In genomic region chr17:30746056-30747024, GRCm38 (mm10) we compare ENCODE assay signal across 9 mouse cellular contexts.
DNase-seq lines count a peak whose midpoint lies in the region; TF ChIP-seq lines count a peak whose summit lies in the region.
"Had no signal": no experiment of that assay in that cellular context is flagged by ENCODE, and none has a peak within 500 bp of the region (broad histone marks: within the 10 kb centered on the region; RNA-seq: fewer than 3 reads in every experiment).

No protein-coding gene starts in this region.

- H3K4me2 ChIP-seq in CH12.LX (ENCODE audit: insufficient read depth, low read depth, poor library complexity, severe bottlenecking), result no peak overlapping the region
- H3K4me2 ChIP-seq: limb, embryonic 15.5 days had no signal

- H3K9me3 ChIP-seq in CH12.LX (replicated peaks; ENCODE audit: low read length), result no peaks in the 10 kb centered on the region
- H3K9me3 ChIP-seq: limb, embryonic 15.5 days had no signal

- H3K27ac ChIP-seq in CH12.LX (ENCODE audit: insufficient read depth, low read depth), result no peak overlapping the region
- peak overlapping the region; percentile 64 for H3K27ac ChIP-seq in layer of hippocampus, adult 2 months
- H3K27ac ChIP-seq: limb, embryonic 15.5 days had no signal

- no peaks in the 10 kb centered on the region for H3K79me2 ChIP-seq in CH12.LX (replicated peaks; ENCODE audit: control insufficient read depth, extremely low read depth, insufficient read depth, poor library complexity, severe bottlenecking)

- TF ChIP-seq POLR2A in CH12.LX (IDR thresholded peaks at IDR 0.05; ENCODE audit: low read depth, low read length), result no peak

- TF ChIP-seq RAD21 in CH12.LX (IDR thresholded peaks at IDR 0.05; ENCODE audit: low read depth, low read length), result peak; percentile 74

- no peaks in the 10 kb centered on the region for H3K36me3 ChIP-seq in CH12.LX (replicated peaks in 1 of 2; ENCODE audit: control insufficient read depth in 1 of 2, insufficient read depth in 1 of 2, low read length in 1 of 2)
- H3K36me3 ChIP-seq: limb, embryonic 15.5 days had no signal

- peak; percentile 30 to 80 for DNase-seq in adrenal gland, adult (ENCODE audit: inconsistent age in 2 of 2, low spot score in 1 of 2)
- DNase-seq in adrenal gland, adult 8-10 months, result no peak
- peak; percentile 58 for DNase-seq in CH12.LX (ENCODE audit: extremely low read depth)
- peak; percentile 21 for DNase-seq in c-Kit-positive CD71-positive TER-119-positive erythroid progenitor cells, embryonic 14.5 days (ENCODE audit: low spot score)
- peak; percentile 49 to 91 for DNase-seq in frontal cortex, adult 2 months (ENCODE audit: extremely low spot score in 1 of 2, low spot score in 1 of 2)
- peak; percentile 77 to 92 for DNase-seq in layer of hippocampus, adult 2 months (ENCODE audit: low spot score in 2 of 2)
- DNase-seq in lung, postnatal 4 days, result peak; percentile 53 to 69
- DNase-seq in right cerebral cortex, adult 2 months (ENCODE audit: low spot score in 2 of 2), result peak; percentile 82 to 86

- in situ Hi-C loops in CH12.LX (cut with MboI; ENCODE audit: low pct_ligation_motif_present, low pct_unique_long_range_greater_than_20kb, low sequenced_read_pairs), result loop anchor here (10.0 kb wide), 1 partner anchor 272 kb away; no protein-coding TSS in a partner anchor

- peaks cover 23% of the 10 kb centered on the region for H3K27me3 ChIP-seq in CH12.LX (replicated peaks)

- TF ChIP-seq EP300 in CH12.LX (IDR thresholded peaks at IDR 0.05; ENCODE audit: low read length), result no peak

- dilution Hi-C loops in CH12.LX (cut with MboI; ENCODE audit: extremely low pct_ligation_motif_present, extremely low pct_unique_long_range_greater_than_20kb, low sequenced_read_pairs), result no loop called here

- no peaks in the 10 kb centered on the region for H3K4me1 ChIP-seq in CH12.LX (ENCODE audit: control insufficient read depth in 1 of 2, insufficient read depth in 2 of 2)
- H3K4me1 ChIP-seq: limb, embryonic 15.5 days had no signal

- H3K9ac ChIP-seq in CH12.LX (ENCODE audit: insufficient read depth, low read depth), result no peak overlapping the region

- TF ChIP-seq CTCF in CH12.LX (conservative IDR thresholded peaks at IDR 0.05 in 1 of 2, IDR thresholded peaks at IDR 0.05 in 1 of 2; ENCODE audit: low read depth in 2 of 2, low read length in 2 of 2), result peak; percentile 80 to 87
- TF ChIP-seq CTCF in layer of hippocampus, adult 2 months (conservative IDR thresholded peaks at IDR 0.05), result peak; percentile 99; the same call in 1 of the 2 replicates

- H3K4me3 ChIP-seq in CH12.LX (replicated peaks in 1 of 3; ENCODE audit: low read depth in 2 of 3, low read length in 2 of 3, poor library complexity in 1 of 3), result no peak overlapping the region
- no peak overlapping the region for H3K4me3 ChIP-seq in layer of hippocampus, adult 2 months
- H3K4me3 ChIP-seq: limb, embryonic 15.5 days had no signal

TF ChIP-seq in CH12.LX, 34 proteins besides CTCF, POLR2A, EP300 and RAD21:
- TF ChIP-seq MAFK (IDR thresholded peaks at IDR 0.05; ENCODE audit: insufficient replicate concordance, low read length), result no peak
- no peak for TF ChIP-seq JUN (IDR thresholded peaks at IDR 0.05; ENCODE audit: insufficient read depth, low read depth, low read length)
- no peak for TF ChIP-seq ZMIZ1 (IDR thresholded peaks at IDR 0.05; ENCODE audit: low read depth, low read length)
- TF ChIP-seq POLR2AphosphoS2 (IDR thresholded peaks at IDR 0.05; ENCODE audit: low read depth, low read length), result no peak
- TF ChIP-seq PAX5 (IDR thresholded peaks at IDR 0.05; ENCODE audit: low read length), result no peak
- TF ChIP-seq NELFE (IDR thresholded peaks at IDR 0.05; ENCODE audit: low read depth, low read length), result 0 out of 2 replicates have a peak, but pooled peaks have one; percentile 35
- no peak for TF ChIP-seq E2F4 (IDR thresholded peaks at IDR 0.05; ENCODE audit: insufficient replicate concordance, low read depth, low read length)
- TF ChIP-seq SIN3A (IDR thresholded peaks at IDR 0.05; ENCODE audit: low read length), result no peak
- no peak for TF ChIP-seq RCOR1 (conservative IDR thresholded peaks at IDR 0.05; ENCODE audit: low read depth, low read length)
- TF ChIP-seq SMC3 (IDR thresholded peaks at IDR 0.05; ENCODE audit: low read depth, low read length), result peak; percentile 63
- TF ChIP-seq ZNF384 (IDR thresholded peaks at IDR 0.05; ENCODE audit: low read depth, low read length), result no peak
- TF ChIP-seq ZKSCAN1 (IDR thresholded peaks at IDR 0.05; ENCODE audit: borderline replicate concordance, low read depth, low read length), result no peak
- TF ChIP-seq BHLHE40 (IDR thresholded peaks at IDR 0.05; ENCODE audit: low read depth, low read length), result 0 out of 2 replicates have a peak, but pooled peaks have one; percentile 12
- no peak for TF ChIP-seq CHD1 (IDR thresholded peaks at IDR 0.05; ENCODE audit: low read depth, low read length)
- no peak for TF ChIP-seq CHD2 (IDR thresholded peaks at IDR 0.05; ENCODE audit: low read length)
- TF ChIP-seq USF1 (IDR thresholded peaks at IDR 0.05; ENCODE audit: low read depth, low read length), result 0 out of 2 replicates have a peak, but pooled peaks have one; percentile 19
